Mouse (Mus musculus): ENCODE measurements around the gene Nadk2.

Nadk2 gene

DNA sequence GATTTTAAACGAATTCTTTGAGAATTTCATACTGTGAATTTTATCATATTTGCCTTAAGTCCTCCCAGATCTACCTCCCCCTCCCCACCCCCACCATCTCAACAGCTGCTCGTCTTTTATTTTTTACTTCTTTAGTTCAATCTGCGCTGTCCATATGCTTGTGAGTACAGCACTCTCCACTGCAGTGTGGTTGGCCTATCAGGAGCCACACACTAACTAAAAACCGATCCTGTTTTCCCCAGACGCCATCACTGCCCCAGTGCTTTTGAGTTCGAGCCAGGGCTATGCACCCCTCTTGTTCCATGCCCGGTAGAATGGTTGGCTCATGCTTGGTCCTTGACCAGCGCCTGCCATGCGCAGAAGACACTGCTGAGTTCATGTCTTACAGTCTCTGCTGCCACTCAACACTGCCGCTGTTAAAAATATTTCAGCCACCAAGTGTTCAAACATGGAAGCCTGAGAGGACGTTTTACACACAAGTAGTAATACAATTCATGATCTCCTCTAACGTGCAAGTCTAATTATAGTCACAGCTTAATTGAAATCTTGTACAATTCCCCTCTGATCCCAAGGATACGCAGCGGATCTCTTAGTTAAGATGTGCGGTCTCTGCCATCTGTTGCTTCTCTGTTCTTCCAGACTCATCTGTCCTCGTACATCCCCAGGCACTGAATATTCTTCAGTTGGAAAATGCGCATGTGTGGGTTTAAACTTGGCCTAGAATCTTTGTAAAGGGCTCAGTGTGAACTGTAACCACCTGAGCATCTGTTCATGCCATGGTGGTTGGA, 17.0 kb downstream of the Nadk2 start:
- DNase-seq (ENCODE audit: low spot score): no peak

DNA sequence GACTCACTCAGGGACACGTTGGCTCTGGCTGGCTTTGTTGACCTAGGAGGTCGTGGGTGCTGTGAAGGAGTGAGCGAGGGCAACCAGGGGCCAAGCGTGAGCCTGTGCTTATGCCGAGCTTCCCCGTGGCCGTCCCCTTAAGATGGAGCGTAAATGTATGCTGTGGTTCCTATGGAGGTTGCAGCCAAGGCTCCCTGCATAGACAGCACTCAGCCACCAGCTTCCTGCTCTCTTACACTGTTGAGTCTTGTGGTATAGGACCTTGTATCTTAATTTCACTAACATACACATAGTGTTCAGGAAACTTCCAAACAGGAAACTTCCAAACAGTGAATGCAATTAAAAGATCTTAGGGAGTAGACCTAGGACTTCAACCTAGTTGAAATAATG, 17.6 kb downstream of the Nadk2 start:
- DNase-seq (ENCODE audit: low spot score): no peak

DNA sequence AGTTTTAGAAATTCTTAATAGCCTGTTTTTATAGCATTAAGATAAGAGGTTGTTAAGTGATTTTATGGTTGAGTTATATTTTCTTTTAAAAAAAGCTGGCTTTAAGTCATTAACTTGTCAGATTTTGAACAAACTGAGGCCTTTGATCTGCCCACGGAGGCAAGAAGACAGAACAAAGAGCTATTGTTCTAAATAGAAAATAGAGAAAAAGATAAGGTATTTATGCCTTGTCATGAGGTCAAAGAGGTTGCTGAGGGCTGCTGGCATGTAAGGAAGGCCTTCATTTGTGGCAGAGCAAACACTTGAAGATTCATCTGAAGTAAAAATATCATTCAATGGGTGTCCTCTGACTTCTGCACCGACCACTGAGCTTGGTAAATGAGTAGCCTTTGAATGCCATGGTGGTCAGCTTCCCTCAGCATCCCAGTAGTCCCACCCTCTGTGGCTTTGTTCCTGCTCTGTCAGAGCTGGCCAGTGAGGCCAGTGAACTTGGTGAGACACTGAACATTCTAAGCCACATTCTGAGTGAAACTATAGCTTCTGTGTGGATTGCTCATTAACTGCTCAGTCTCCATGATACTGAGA, 18.2 kb downstream of the Nadk2 start:
- no peak for DNase-seq (ENCODE audit: low spot score)

DNA sequence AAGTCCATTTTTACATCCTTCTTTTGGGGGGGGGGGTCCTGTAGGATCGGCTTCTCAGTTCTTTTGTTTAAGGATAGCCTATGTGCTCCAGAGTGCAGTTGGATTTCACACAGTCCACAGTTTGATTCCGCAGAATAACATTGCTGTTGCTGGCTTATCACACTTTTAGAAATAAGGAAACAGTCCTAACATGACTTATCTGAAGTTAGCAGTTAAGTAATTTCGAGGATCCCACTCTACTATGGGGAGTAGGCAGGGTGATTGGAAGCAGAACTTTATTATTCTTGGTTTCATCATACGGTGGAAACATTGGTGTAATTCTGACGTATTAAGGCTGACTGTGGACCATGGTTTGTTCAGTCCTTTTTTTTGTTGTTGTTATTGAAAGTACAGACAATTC, 19.6 kb downstream of the Nadk2 start:
- DNase-seq (ENCODE audit: low spot score): no peak

DNA sequence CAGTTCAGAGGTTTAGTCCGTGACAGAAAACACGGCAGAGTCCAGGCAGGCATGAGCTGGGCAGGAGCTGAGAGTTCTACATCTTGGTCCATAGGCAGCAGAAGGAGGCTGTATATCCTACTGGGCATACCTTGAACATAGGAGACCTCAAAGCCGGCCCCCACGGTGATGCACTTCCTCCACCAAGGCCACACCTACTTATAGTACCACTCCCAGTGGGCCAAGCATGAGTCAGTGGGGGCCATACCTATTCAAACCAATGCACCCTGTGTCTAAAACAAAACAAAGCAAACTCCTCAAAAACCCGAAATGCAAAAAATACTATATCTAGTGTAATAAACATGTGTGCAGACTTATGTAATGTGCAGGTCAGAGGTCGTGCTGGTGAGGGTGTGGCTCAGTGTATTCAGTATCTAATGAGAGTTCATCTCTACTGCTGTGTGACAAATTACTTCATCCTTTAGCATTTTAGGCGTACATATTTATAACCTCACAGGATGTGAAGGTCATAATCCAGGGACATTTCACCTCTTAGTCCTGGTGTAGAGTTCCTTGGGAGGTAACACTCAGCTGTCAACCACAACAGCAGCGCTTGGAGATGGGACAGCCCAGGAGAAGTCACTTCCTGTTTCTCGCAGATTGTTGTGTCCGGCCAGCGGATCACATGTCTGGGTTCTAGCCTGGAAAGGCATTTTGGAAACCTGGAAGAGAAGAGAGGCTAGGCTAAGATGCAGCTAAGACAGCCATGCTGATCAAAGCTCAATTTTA, 22.7 kb downstream of the Nadk2 start:
- DNase-seq (ENCODE audit: low spot score): no peak

DNA sequence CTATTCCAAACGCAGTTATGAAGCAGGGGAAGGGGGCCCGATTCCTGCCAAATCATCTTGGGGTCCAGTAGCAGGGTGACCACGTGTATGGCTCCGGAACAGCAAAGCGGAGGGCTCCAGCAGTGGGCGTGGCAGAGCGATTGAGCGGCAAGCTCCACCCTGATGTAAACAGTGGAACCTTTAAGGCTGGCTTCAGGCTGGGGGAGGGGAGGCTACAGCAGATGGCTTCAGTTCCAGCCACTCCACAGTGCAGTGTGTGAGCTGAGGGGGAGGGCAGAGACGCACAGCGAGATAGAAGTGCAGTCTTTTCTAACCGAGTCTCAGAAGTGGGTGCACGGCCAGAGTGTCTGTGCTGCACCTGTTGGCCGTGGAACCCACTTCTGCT, 23.3 kb downstream of the Nadk2 start:
- peak; percentile 9 for DNase-seq (ENCODE audit: low spot score)

DNA sequence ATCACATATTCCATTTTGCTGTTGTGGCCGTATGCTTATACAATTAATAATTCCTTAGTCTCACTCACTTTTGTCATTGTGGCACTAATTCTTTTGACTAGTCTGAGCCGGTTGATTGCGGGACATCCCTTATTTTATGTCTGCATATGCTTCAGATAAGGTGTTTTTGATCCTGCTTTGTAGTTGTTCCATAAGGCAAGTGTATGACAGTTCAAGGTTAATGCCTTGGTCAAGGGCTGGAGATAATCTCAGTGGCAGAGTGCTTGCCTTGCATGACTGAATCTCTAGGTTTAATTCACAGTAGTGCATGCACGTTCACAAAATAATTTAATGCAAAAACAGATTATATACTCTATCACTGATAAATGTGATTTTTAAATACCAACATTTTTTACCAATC, 25.8 kb downstream of the Nadk2 start:
- DNase-seq (ENCODE audit: low spot score): no peak

DNA sequence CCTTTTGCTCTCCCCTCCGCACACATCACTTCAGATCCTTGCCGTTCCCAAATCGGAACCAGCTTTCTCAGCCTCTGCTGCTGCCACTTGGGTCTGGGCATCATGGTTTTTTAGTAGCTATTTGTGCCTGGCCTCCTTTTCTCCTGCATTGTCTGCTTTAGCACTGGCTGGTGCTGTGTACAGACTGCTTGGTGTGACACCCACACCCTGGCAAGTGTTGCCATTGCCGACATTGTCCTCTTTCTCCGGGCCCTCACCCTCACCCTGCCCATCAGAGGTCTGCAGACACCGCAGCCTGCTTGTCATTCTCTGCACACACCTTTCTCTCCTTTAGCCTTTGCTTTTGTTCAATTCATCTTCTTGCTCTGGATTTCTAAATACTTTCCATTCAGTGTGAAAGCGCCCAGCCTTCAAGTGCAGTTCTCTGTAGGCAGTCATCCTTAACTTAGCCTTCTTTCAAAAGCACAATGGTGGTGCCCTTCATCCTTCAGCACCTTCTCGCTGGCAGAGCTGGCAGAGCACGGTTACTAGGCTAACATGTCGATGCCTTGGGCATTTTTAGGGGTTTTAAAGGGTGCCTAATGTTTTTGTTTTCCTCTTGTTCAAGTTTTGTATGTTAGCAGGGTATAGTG, 29.5 kb downstream of the Nadk2 start:
- DNase-seq (ENCODE audit: low spot score): no peak

DNA sequence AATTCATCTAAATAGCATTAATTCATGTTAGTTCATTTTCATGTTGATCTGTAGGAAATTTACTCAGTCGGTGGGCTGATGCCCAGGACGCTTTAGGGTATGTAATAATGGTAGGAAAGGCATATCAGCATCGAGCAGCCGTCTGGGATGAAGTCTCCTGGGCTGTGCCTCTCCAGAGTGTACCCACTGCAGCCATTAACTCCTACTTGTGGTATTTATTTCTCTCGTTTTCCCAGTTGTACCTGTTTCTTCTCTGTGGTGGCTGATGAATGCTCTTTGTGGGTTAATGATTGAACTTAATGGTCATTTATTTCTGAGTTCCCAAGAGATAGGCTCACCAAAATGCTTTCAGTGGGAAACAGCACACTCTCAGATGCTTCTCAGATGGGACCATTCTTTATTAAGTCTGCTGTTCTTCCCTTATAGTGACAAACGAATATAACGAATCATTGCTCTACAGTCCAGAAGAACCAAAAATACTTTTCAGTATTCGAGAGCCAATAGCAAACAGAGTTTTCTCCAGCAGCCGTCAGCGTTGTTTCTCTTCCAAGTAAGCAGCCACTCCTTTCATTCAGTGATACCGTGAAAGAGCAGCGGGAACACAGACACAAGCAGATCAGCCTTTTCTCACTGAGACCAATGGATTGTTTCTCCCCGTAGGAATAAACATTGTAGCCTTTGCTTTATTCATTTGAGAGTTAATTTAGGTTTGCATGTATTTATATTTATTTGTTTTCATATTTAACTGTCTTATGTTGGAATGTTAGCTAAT, 35.4 kb downstream of the Nadk2 start:
- DNase-seq (ENCODE audit: low spot score): no peak

DNA sequence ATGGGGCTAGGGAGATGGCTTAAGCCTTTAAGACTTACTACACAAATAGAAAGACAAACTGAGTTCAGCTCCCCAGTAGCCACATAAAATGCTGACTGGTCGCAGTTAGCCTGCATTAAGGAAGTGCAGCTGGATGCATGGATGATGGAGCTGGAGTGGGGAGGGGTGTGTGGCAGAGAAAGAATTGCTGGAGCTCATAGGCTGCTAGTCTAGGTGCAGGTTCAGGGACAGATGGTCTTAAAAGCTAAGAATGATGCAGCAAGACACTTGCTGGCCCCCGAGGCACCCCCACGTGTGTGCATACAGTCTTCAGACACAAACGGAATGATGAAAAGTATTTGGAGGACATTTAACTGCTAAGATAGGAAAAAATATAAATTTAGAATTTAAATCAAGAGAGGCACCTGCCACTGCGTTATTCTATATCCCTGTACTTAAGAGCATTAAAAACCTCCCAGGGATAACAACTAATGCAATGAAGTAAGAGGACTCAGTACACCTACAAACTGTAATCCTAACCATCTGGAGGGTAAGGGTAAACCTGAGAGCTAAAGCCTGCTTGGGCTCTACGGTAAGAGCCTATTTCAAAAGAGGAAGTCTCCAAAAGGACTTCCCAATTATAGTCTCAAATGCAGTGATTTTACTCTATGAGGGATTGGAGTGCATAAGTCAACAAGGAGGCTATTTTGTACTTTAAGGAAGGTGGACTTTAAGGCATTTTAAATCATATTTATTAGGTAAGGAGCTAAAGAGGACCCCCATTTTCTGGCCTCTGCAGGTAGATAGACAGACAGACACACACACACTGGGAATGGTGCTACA, 39.7 kb downstream of the Nadk2 start:
- no peak for DNase-seq (ENCODE audit: low spot score)

DNA sequence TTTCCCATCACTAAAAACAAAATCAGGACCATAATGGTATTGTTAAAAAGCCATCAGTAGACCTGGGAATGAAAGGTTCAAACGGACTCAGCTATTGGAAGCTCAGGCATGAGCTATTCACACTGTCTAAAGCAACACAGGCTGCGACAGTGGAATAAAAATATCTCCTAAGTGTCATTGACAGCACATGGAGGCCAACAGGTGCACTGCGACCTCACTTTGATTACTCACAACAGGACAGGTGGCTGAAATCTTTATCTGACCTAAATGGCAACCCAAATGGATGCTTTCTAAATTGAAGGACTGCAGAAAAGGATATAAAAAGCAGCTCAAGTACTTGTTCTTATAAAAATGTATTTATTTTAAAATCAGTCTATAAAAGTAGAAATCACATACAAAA, 40.6 kb downstream of the Nadk2 start:
- DNase-seq (ENCODE audit: low spot score): no peak

DNA sequence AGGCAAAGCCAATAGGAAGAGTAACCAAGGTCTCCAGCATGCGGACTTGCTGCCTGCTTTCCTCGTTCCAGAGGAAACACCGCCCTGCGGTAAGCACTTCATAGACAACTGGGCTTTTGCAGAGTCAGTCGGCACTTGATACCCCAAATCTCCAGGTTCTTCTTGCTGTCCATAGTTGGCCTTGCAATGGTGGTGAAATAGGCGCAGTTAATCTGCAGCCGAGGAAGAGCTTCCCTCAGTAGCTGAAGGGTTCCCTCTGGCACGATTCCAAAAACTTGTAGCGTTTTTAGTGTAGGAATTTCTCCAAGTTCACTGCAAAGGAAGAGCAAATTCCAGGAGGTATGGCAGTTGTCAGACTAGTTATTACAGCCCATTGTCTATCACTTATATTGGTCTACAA, 42.5 kb downstream of the Nadk2 start:
- no peak for DNase-seq (ENCODE audit: low spot score)

DNA sequence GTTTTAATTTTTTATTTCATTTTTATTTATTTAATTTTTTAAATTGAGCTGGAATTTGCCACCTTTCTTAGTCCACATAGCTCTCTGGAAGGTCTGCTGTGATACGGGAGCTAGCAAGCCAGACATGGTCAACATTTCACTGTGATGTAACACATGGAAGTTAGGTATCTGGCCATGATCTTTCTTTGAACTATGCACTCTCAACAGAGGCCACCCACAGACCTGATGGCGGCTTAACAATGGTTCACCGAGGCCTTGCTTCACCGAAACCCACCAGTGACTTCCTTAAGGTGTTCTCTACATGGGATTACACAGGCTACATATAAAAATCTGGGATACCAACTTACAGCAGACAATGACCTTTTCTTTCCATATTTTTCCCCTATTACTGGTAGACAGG, 43.1 kb downstream of the Nadk2 start:
- no peak for DNase-seq (ENCODE audit: low spot score)

DNA sequence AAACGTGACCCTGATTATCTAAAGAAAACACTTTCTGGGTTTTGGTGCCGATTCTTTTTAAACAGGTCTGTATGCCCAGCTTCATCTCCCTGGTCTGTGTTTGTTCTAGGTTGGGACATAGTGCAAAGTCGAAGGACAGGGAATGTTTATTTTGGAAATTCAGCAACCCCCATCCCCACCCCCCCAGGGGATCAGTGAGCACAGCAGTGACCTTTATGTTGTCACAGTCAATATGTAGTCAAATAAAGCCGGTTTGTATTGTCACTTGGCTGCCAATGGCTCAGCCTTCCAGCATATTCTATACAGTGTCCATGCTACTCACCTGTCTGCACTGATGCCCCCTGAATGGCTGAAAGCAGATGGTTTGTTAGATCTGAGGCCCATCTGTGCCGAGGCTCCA, 43.5 kb downstream of the Nadk2 start:
- no peak for DNase-seq (ENCODE audit: low spot score)

DNA sequence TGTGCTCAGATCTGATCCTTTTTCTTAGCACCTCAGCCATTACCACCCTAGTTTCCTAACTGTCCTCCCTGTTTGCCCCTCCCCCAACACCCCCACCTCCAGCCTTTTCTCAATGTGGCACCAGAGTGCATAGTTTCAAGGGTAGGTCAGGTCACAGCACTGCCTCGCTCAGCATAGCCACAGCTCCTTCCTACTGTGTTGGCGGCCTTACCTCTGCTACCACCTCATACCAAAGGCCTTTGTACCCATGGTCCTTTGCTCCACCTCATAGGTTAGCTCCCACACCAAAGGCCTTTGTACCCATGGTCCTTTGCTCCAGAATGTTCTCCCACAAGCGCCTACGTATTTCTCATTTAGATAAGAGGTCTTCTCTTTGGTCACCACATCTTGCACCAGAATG, 47.8 kb downstream of the Nadk2 start:
- DNase-seq (ENCODE audit: low spot score): no peak

DNA sequence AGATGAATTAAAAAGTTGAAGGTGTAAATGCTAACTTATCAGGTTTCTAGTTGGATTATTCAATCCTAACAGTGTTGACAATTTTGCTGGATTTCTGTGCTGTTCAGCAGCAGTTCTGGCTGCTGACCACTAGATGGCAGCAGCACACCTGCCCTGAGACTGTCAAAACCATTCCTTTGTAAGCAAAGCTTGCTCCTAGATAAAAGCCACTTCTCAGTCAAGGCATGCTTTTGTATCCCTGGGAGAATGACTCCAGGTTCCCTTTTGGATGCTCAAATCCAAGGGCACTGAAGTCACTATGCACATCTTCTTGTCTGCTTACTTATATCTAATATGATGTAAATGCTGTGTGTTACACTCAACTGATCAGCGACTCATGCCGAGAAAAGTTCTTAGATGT, 49.0 kb downstream of the Nadk2 start:
- peak; percentile 25 for DNase-seq (ENCODE audit: low spot score)

DNA sequence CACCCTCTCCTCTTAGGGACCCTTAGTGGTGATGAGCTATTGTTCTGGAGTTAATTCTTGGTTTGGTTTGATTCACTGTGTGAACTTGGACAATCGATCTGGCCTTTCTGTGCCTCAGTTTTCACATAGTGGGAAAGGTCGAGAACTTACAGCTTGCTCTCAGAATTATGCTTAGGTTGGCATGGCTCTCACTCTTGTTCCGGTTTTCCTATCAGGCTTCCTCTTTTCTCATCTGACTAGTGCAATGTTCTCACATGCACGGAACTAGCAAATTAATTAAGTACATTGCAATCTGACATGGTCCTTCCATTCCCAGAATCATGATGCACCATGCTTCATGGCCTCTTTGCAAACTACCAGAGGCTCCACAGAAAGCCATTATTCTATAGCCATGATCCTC, 51.9 kb downstream of the Nadk2 start:
- no peak for DNase-seq (ENCODE audit: low spot score)

DNA sequence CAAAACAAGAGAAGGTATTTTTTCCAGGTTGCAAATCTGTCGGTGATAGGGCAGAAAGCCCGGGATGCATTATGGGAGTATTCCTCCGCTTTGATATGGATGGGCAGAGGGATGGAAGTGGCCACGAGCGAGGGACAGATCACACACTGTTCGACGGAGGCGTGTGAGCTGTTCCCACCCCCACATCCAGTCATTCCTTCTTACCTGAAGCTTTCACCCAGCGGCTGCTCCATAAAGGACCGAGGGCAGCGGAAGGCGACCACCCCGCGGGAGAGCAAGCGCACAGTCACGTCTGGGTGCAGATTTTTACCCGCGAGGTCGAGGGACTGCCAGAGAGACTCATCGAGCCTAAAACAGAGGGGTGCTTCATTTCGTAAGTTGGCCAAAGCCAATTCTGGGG, 53.8 kb downstream of the Nadk2 start:
- no peak for DNase-seq (ENCODE audit: low spot score)

DNA sequence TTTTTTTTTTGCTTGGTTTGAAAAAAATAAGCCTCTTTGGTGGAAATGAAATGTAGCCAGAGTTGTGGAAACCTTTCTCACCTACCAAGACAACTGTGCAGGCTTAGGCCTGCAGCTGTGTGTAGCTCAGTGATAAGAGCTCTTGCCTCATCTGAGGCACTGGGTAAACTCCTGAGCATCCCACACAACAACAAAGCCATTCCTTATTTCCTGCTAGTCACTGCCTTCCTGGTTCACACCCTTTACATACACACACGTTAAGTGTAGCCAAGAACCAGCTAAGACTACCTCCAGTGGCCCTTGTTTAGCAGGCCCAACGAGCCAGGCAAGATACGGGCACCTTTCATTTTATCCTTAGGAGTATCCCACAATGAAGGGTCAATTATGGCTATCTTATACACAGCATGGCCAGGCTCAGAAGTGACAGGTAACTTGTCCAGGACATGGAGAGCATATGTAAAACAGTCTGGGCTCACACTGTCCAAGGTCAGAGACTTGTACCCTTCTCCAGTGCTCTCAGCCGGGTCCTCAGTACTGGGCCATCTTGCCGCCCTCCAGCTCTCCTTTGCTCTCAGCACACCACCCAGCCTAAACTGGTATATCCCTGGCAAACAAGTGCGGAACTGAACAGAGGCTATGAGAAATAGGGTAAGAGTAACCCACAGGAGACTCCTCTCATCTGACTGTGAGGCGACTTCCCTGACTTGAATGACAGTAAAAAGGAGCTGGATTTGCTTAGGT, 56.2 kb downstream of the Nadk2 start:
- DNase-seq (ENCODE audit: low spot score): no peak

DNA sequence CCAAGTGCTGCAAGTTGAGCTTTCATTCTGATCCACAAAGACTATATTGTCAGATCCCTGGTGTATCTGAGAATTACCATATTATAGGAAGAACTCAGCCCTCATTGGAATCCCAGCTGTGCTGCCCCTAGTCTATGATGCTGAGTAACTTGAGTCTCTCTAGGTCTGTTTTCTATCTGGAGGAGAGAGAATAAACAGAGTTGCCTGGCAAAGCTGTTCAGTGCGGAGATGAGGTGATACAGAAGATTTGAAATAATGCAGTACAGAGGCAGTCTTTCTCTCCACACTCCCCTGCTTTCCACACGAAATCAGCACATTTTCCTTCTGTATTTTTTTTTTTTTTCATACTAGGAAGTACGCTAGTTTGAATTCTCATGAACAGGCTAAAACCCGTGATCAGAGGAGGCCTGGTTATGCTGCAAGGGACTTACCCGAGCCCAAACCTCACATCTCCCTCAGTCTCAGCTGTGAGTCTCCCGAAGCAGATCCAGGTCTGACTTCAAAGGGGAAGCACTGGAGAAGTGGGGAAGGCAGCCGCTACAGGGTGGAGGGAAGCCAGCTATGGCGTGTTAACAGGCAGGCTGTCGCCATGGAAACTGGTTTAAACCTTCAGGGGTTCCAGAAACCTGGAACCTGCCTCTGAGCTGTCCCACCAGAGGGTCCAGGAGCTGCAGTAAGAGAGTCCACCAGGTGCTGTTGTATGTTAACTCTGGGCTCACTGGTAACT, 59.9 kb downstream of the Nadk2 start:
- no peak for DNase-seq (ENCODE audit: low spot score)

Measured in spleen, adult 12 weeks (tissue).